Mouse (Mus musculus): ENCODE results near the gene Hamp. TPM values are rescaled to one million over a fixed set of nuclear protein-coding genes. Genes with fewer than 3 reads are reported as not detected.

Gene Hamp
- polyA plus RNA-seq, 1 experiment from 2014 or later = not detected

DNA sequence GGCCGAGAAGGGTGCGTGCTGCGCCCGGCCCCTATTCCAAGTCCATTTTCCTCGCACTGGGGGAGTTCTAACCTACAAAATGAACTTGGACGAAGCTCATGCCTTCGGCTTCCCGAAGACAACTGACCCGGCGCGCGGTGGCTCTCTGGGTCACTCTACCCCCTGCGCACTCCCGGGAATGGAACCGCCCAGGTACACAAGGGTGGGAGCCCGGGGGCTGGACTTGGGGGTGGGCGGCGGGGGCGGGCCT lies 29.3 kb upstream of the Hamp start, which contains the start of gene Lsr:
Gene Lsr (minus strand): TSS at position 214 of the 250 bp plus-strand sequence.
- DNase-seq (ENCODE audit: low spot score) (peak; percentile 88), ATAC-seq (peak; percentile 91)
- Histone ChIP-seq H3K36me3 (ENCODE audit: insufficient read depth, low read length) (no peaks in the 10 kb centered on the region), H3K27ac (ENCODE audit: low read length) (peak within 1 kb of the TSS; percentile 94), H3K4me2 (replicated peaks; ENCODE audit: low read depth, low read length) (peak within 1 kb of the TSS; percentile 65), H3K9ac (replicated peaks; ENCODE audit: low read depth) (peak within 1 kb of the TSS; percentile 46), H3K4me1 (ENCODE audit: insufficient read depth, low read depth, low read length) (peaks cover 5% of the 10 kb centered on the region; the same call in 1 of the 2 replicates), H3K4me3 (ENCODE audit: low read depth, low read length) (peak within 1 kb of the TSS; percentile 49), H3K9me3 (ENCODE audit: low read length) (no peaks in the 10 kb centered on the region), H3K27me3 (replicated peaks; ENCODE audit: insufficient read depth, low read length) (no peaks in the 10 kb centered on the region)
- TF ChIP-seq CTCF (IDR thresholded peaks at IDR 0.05) (no peak), EP300 (IDR thresholded peaks at IDR 0.05) (no peak)
- 0% methylated on average over 19 of the region's 19 CpGs for WGBS

GRCm38 (mm10) chr7:30972426-30973250 lies 28.8 kb upstream of the Hamp start:
- peak overlapping the region; percentile 49 for H3K4me3 ChIP-seq (ENCODE audit: low read depth, low read length)
- H3K4me1 ChIP-seq (ENCODE audit: insufficient read depth, low read depth, low read length) = peaks cover 5% of the 10 kb centered on the region; the same call in 1 of the 2 replicates
- no peak for DNase-seq (ENCODE audit: low spot score)
- H3K27me3 ChIP-seq (replicated peaks; ENCODE audit: insufficient read depth, low read length) = no peaks in the 10 kb centered on the region
- peak overlapping the region; percentile 46; the same call in 1 of the 2 replicates for H3K9ac ChIP-seq (replicated peaks; ENCODE audit: low read depth)
- H3K4me2 ChIP-seq (replicated peaks; ENCODE audit: low read depth, low read length) = peak overlapping the region; percentile 65
- no peaks in the 10 kb centered on the region for H3K9me3 ChIP-seq (ENCODE audit: low read length)
- 5% methylated on average over 40 of the region's 41 CpGs for WGBS
- no peak for TF ChIP-seq EP300 (IDR thresholded peaks at IDR 0.05)
- TF ChIP-seq CTCF (IDR thresholded peaks at IDR 0.05) = no peak
- no peaks in the 10 kb centered on the region for H3K36me3 ChIP-seq (ENCODE audit: insufficient read depth, low read length)
- peak overlapping the region; percentile 94 for H3K27ac ChIP-seq (ENCODE audit: low read length)
- peak; percentile 22 for ATAC-seq

DNA sequence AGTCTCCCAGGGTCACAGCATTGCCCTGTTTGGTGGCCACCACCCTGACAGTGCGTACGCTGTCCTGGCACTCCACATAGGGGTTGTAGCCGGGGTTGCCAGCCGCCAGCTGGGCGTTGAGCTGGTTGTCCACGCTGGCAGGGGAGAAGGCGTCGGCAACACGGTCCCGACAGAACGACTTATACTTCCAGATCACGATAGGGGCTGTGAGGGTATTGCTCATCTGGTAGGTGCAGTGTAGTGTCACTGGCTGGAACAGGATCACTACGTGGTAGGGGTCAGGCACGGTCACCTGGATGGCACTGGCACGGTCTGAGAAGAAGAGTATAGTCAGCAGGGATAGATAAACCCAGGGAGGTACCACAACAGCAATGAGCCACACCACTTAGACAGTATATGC lies 28.1 kb upstream of the Hamp start:
- Histone ChIP-seq H3K27me3 (replicated peaks; ENCODE audit: insufficient read depth, low read length) (no peaks in the 10 kb centered on the region), H3K27ac (ENCODE audit: low read length) (no peak overlapping the region), H3K4me2 (replicated peaks; ENCODE audit: low read depth, low read length) (no peak overlapping the region; the same call in 1 of the 2 replicates), H3K9me3 (ENCODE audit: low read length) (no peaks in the 10 kb centered on the region), H3K36me3 (ENCODE audit: insufficient read depth, low read length) (no peaks in the 10 kb centered on the region), H3K9ac (replicated peaks; ENCODE audit: low read depth) (no peak overlapping the region), H3K4me3 (ENCODE audit: low read depth, low read length) (no peak overlapping the region), H3K4me1 (ENCODE audit: insufficient read depth, low read depth, low read length) (peaks cover 5% of the 10 kb centered on the region; the same call in 1 of the 2 replicates)
- 71% methylated on average over 15 of the region's 15 CpGs for WGBS
- DNase-seq (ENCODE audit: low spot score) (no peak), ATAC-seq (no peak)
- TF ChIP-seq EP300 (IDR thresholded peaks at IDR 0.05) (no peak), CTCF (IDR thresholded peaks at IDR 0.05) (no peak)

- peaks cover 5% of the 10 kb centered on the region; the same call in 1 of the 2 replicates for H3K4me1 ChIP-seq (ENCODE audit: insufficient read depth, low read depth, low read length)
- no peaks in the 10 kb centered on the region for H3K36me3 ChIP-seq (ENCODE audit: insufficient read depth, low read length)
- no peak for DNase-seq (ENCODE audit: low spot score)
- H3K4me3 ChIP-seq (ENCODE audit: low read depth, low read length) = no peak overlapping the region
- no peak overlapping the region for H3K27ac ChIP-seq (ENCODE audit: low read length)
- no peaks in the 10 kb centered on the region for H3K9me3 ChIP-seq (ENCODE audit: low read length)
- no peak overlapping the region for H3K9ac ChIP-seq (replicated peaks; ENCODE audit: low read depth)
- TF ChIP-seq EP300 (IDR thresholded peaks at IDR 0.05) (no peak), CTCF (IDR thresholded peaks at IDR 0.05) (no peak)
- no peak for ATAC-seq
- WGBS = 68% methylated on average over 4 of the region's 4 CpGs
- no peaks in the 10 kb centered on the region for H3K27me3 ChIP-seq (replicated peaks; ENCODE audit: insufficient read depth, low read length)
- no peak overlapping the region for H3K4me2 ChIP-seq (replicated peaks; ENCODE audit: low read depth, low read length)
Observed at GRCm38 (mm10) chr7:30969174-30969573, 25.3 kb upstream of the Hamp start.

- Histone ChIP-seq H3K36me3 (ENCODE audit: insufficient read depth, low read length) (no peaks in the 10 kb centered on the region), H3K4me2 (replicated peaks; ENCODE audit: low read depth, low read length) (no peak overlapping the region), H3K9ac (replicated peaks; ENCODE audit: low read depth) (no peak overlapping the region; the same call in 1 of the 2 replicates), H3K4me1 (ENCODE audit: insufficient read depth, low read depth, low read length) (peaks cover 5% of the 10 kb centered on the region; the same call in 1 of the 2 replicates), H3K27ac (ENCODE audit: low read length) (no peak overlapping the region), H3K4me3 (ENCODE audit: low read depth, low read length) (no peak overlapping the region), H3K27me3 (replicated peaks; ENCODE audit: insufficient read depth, low read length) (no peaks in the 10 kb centered on the region), H3K9me3 (ENCODE audit: low read length) (no peaks in the 10 kb centered on the region)
- WGBS = 87% methylated on average over 8 of the region's 8 CpGs
- DNase-seq (ENCODE audit: low spot score) (no peak), ATAC-seq (no peak)
- TF ChIP-seq CTCF (IDR thresholded peaks at IDR 0.05) = no peak
- TF ChIP-seq EP300 (IDR thresholded peaks at IDR 0.05) = no peak
Observed at GRCm38 (mm10) chr7:30968611-30969010, 24.8 kb upstream of the Hamp start.

- H3K4me3 ChIP-seq (ENCODE audit: low read depth, low read length) = no peak overlapping the region
- ATAC-seq (no peak), DNase-seq (ENCODE audit: low spot score) (no peak)
- WGBS = 83% methylated on average over 3 of the region's 3 CpGs
- H3K36me3 ChIP-seq (ENCODE audit: insufficient read depth, low read length) = no peaks in the 10 kb centered on the region
- TF ChIP-seq CTCF (IDR thresholded peaks at IDR 0.05) (no peak), EP300 (IDR thresholded peaks at IDR 0.05) (no peak)
- H3K4me1 ChIP-seq (ENCODE audit: insufficient read depth, low read depth, low read length) = no peaks in the 10 kb centered on the region
- no peaks in the 10 kb centered on the region for H3K9me3 ChIP-seq (ENCODE audit: low read length)
- no peak overlapping the region for H3K27ac ChIP-seq (ENCODE audit: low read length)
- H3K9ac ChIP-seq (replicated peaks; ENCODE audit: low read depth) = no peak overlapping the region
- no peaks in the 10 kb centered on the region for H3K27me3 ChIP-seq (replicated peaks; ENCODE audit: insufficient read depth, low read length)
- no peak overlapping the region for H3K4me2 ChIP-seq (replicated peaks; ENCODE audit: low read depth, low read length)
Observed at GRCm38 (mm10) chr7:30966657-30967056, 22.8 kb upstream of the Hamp start.
